Mouse (Mus musculus) small intestine, adult 2 months (tissue): Measurements from ENCODE around the gene Copz1. TPM values are rescaled to one million over a fixed set of nuclear protein-coding genes. Genes with fewer than 3 reads are reported as not detected.

Experiments
- H3K27ac ChIP-seq: fragments of 200-500 bp; 2 replicates; pipeline ENCODE4 v1.5.1; 2012; ENCODE audit warnings: low read depth, low read length, control low read depth, inconsistent platforms; ENCODE audit not compliant: insufficient read depth
- H3K27me3 ChIP-seq: fragments of 200-500 bp; 2 replicates; pipeline ENCODE4 v1.6.1; 2012; ENCODE audit warnings: mild to moderate bottlenecking, moderate library complexity, low read length, inconsistent platforms; ENCODE audit not compliant: control insufficient read depth, insufficient read depth
- H3K36me3 ChIP-seq: fragments of 200-500 bp; 2 replicates; pipeline ENCODE4 v1.6.1; 2012; ENCODE audit warnings: mild to moderate bottlenecking, low read length, control low read depth, inconsistent platforms; ENCODE audit not compliant: control insufficient read depth, insufficient read depth
- H3K4me1 ChIP-seq: fragments of 200-500 bp; 2 replicates; pipeline ENCODE4 v1.6.1; 2012; ENCODE audit warnings: low read length, inconsistent platforms, mixed read lengths; ENCODE audit not compliant: control insufficient read depth, insufficient read depth, insufficient read length
- H3K4me3 ChIP-seq: fragments of 200-500 bp; 2 replicates; pipeline ENCODE4 v1.5.1; 2012; ENCODE audit warnings: low read depth, mild to moderate bottlenecking, control low read depth, inconsistent platforms, low read length, moderate library complexity
- CTCF ChIP-seq: fragments of 200-500 bp; IDR thresholded peaks from 2 replicates; pipeline ENCODE4 v1.5.1; 2012; ENCODE audit warnings: low read depth, mild to moderate bottlenecking, control low read depth, inconsistent platforms, low read length, moderate library complexity, mixed read lengths; ENCODE audit not compliant: insufficient replicate concordance, insufficient read length; ENCODE audit errors: extremely low read depth
- POLR2A ChIP-seq: fragments of 200-500 bp; IDR thresholded peaks from 2 replicates; pipeline ENCODE4 v1.6.1; 2012; ENCODE audit warnings: low read depth, mild to moderate bottlenecking, control low read depth, inconsistent platforms, low read length, moderate library complexity
- WGBS: fragments of 180-500 bp; shearing (Covaris S2); methylation state at CpG from one replicate; pipeline ENCODE4 v1.1.7; 2018; 5-methylcytosine and 5-hydroxymethylcytosine counted together
- polyA plus RNA-seq: library from polyadenylated mRNA; depleted of rRNA; stranded (reverse); fragments of >200 nt; gene quantifications from 2 replicates; pipeline ENCODE4 v1.2.3, GENCODE M21; 2012

Gene Copz1
- polyA plus RNA-seq, 1 experiment = 111 TPM

DNA sequence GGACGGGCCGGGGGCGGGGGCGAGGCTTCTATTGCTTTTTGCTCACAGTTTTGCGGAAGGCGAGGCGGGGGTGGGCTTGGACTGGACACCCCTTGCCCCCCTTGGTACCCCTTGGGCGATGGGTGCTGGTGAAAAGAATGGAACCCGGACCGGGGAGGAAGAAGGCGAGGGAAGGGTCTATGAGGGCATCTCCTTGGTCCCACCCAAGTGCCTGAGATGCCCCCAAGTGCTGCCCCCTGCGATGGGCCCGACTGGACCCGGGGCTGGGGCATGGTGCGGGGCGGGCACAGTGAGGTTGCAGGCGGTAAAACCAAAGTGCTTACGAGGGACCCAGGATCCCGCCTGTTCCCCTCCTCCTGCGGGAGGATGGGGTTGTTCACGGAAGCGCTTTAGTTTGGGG lies 41.7 kb downstream of the Copz1 start:
- peaks cover 4% of the 10 kb centered on the region; the same call in 1 of the 2 replicates for H3K4me1 ChIP-seq
- H3K36me3 ChIP-seq = no peaks in the 10 kb centered on the region
- no peak overlapping the region for H3K4me3 ChIP-seq
- TF ChIP-seq CTCF (no peak), POLR2A (no peak)
- no peaks in the 10 kb centered on the region for H3K27me3 ChIP-seq
- no peak overlapping the region for H3K27ac ChIP-seq
- WGBS = 56% methylated on average over 22 of the region's 22 CpGs

DNA sequence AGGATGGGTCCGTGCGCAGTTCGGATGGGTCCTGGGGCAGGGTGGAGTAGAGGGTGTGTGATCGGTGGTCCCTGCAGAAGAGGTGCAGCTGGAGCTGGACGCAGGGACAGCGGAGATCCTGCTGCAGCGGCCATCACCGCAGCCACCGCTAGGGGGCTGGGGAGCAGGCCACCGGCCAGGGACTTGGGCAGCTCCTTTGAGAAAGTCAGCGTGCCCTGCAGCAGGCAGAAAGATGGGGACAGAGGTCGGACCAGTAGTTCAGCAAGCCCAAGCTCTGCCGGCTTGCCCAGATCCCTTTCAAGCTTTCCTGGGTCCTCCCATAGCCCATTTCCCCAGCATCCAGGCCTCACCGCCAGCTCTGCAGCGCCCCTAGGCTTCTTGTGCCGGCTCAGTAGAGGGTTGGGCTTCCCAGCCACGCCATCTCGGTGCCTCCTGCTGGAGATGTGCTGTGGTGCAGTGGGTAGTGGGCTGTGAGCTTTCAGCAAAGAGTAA lies 42.5 kb downstream of the Copz1 start:
- TF ChIP-seq POLR2A (no peak), CTCF (peak; percentile 92)
- no peaks in the 10 kb centered on the region for H3K27me3 ChIP-seq
- peak overlapping the region; percentile 51 for H3K4me3 ChIP-seq
- no peak overlapping the region for H3K27ac ChIP-seq
- 9% methylated on average over 18 of the region's 18 CpGs for WGBS
- H3K4me1 ChIP-seq = peaks cover 2% of the 10 kb centered on the region; the same call in 1 of the 2 replicates
- no peaks in the 10 kb centered on the region for H3K36me3 ChIP-seq

DNA sequence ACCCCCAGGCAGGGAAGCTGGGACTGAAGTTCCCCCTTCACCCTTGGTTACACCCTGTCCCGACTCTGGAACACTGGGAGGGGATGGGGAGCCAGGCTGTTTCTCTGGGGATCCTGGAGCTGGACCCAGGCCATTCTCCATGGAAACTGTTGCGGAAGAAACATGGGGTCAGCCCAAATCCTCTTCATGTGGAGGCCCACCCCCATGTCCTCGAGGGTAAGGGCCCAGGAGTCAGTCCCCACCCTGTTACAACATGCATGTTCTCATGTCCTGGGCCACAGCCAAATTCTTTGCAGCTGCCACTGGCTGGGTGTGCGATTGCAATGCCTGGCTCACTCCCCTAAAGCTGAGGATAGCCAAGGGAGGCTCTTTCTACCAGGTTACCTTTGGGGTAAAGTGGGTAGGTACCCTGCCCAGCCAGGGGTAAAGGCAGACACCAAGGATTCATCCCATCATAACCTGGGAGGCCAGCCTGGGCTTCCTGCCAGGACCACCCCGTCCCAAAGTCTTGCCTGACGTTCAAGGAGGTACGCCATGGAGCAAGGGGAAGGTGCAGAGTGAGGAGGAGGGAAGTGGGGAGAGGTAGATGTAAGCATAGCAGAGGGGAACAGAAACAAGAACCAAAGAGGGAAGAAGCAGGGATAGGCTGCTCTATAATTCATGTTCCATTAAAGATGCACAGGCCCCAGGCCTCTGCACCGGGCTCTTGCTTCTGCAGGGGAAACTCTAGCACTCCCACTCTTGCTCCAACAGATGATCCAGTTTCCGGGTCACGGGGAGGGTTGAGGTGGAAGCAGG lies 43.7 kb downstream of the Copz1 start:
- no peak overlapping the region for H3K27ac ChIP-seq
- no peaks in the 10 kb centered on the region for H3K36me3 ChIP-seq
- no peak overlapping the region for H3K4me3 ChIP-seq
- no peaks in the 10 kb centered on the region for H3K27me3 ChIP-seq
- H3K4me1 ChIP-seq = peaks cover 2% of the 10 kb centered on the region; the same call in 1 of the 2 replicates
- WGBS = 71% methylated on average over 10 of the region's 10 CpGs
- no peak for TF ChIP-seq POLR2A
- TF ChIP-seq CTCF = no peak

DNA sequence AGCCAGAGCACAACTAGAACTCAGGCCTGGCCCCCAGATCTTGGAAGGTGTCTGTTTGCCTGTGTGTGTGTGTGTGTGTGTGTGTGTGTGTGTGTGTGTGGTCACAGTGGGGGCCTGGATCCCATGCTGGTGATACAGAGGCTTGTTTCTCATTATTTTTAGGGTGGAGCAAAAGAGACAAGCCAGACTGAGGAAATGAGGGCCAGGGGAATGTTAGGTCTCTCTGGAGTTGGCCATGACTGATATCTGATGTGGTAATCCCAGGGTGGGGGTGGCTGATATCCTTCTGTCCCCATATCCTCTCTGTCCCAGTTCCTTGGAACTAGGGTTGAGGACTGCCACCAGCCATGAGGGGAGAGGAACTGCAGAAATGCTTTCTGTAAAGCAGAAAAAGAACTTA lies 44.6 kb downstream of the Copz1 start:
- H3K27ac ChIP-seq = no peak overlapping the region
- TF ChIP-seq POLR2A (no peak), CTCF (no peak)
- no peak overlapping the region for H3K4me3 ChIP-seq
- no peaks in the 10 kb centered on the region for H3K36me3 ChIP-seq
- H3K4me1 ChIP-seq = peaks cover 2% of the 10 kb centered on the region; the same call in 1 of the 2 replicates
- H3K27me3 ChIP-seq = no peaks in the 10 kb centered on the region

DNA sequence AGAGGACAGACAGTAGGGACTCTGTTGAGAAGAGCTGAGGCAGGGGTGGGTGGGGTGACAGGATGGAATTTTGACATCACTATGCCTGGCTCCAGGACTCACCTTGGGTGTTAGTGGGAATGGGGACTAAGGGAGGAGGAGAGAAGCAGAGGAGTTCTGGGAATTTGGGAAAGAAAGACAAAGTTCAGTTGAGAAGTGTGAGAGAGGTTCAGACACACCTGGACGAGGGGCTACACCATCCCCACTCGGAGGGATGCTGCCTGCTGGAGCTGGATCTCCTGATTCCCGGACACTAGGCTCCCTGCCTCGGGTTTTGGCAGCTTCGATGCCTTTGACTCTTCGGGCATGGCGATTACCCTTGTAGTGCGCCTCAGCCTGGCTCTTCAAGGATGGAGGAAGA lies 45.2 kb downstream of the Copz1 start:
- Histone ChIP-seq H3K36me3 (no peaks in the 10 kb centered on the region), H3K27ac (no peak overlapping the region), H3K27me3 (no peaks in the 10 kb centered on the region; the same call in 1 of the 2 replicates), H3K4me1 (peaks cover 2% of the 10 kb centered on the region; the same call in 1 of the 2 replicates), H3K4me3 (no peak overlapping the region)
- 88% methylated on average over 8 of the region's 8 CpGs for WGBS
- TF ChIP-seq POLR2A (no peak), CTCF (no peak)

DNA sequence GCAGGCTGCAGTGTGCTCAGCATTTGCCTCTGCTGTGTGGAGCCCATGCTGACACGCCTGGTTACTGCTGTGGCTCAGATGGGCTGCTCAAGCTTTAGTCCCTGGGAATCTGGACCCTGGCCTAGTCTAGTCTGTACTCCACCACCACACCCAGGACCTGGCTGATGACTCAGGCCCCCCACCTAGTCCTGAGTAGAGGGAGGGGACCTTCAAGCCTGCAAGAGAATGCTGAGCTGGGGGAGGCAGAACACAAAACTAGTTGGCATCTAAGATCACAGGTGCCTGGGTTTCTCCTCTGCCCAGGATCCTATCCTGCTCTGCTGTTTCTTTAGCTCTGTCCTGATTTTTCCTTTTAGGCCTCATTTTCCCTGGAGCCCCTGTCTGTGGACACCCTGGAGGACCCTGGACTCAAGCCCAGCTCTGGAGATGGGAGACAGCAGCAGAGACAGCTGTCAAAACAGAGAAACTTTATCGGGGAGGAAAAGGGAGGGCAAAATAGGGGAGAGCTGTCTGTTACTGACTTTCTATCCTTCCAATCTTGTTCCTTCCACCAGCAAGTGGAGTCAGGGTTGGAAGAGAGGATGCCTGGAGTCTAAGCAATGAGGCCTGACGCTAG lies 45.8 kb downstream of the Copz1 start:
- Histone ChIP-seq H3K27me3 (no peaks in the 10 kb centered on the region; the same call in 1 of the 2 replicates), H3K4me1 (peaks cover 5% of the 10 kb centered on the region), H3K4me3 (no peak overlapping the region), H3K27ac (no peak overlapping the region), H3K36me3 (no peaks in the 10 kb centered on the region)
- 76% methylated on average over 3 of the region's 3 CpGs for WGBS
- no peak for TF ChIP-seq POLR2A
- TF ChIP-seq CTCF = no peak

DNA sequence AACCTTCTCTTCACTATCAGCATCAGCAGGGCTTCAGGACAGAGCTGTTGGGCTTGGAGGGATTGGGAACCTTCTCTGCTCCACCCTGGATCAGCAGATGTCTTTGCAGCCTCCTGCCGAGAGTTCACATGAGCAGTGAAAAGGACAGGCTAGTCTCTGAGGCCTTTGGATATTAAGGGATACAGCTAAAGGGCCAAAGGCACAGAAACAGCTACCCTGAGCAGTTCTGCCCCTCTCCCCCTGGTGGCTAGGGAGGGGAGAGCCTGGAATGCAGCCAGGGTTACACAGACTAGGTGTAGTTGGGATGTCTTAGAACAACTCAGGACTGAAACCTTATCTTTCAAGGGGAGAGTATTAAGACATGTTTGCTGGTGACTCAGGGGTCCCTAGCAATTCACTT lies 48.6 kb downstream of the Copz1 start:
- Histone ChIP-seq H3K4me1 (peaks cover 3% of the 10 kb centered on the region; the same call in 1 of the 2 replicates), H3K27ac (no peak overlapping the region), H3K4me3 (no peak overlapping the region), H3K27me3 (no peaks in the 10 kb centered on the region; the same call in 1 of the 2 replicates), H3K36me3 (no peaks in the 10 kb centered on the region)
- 72% methylated on average over 1 of the region's 1 CpGs for WGBS
- TF ChIP-seq CTCF = peak; percentile 30; the same call in 1 of the 2 replicates
- TF ChIP-seq POLR2A = no peak
